Mouse (Mus musculus) large intestine, adult 2 months (tissue): ENCODE data around the gene Msrb1. TPM values are rescaled to one million over a fixed set of nuclear protein-coding genes. Genes with fewer than 3 reads are reported as not detected.
"Not testable (repeated sequence)": the region's sequence is repeated elsewhere in the genome, so short reads cannot be mapped to it uniquely, and the experiment has no call there.

Source experiments
- DNase-seq: peaks from one replicate; pipeline ENCODE4 v3.0.0-alpha.2; 2012; ENCODE audit warnings: low read depth, low spot score
- WGBS: fragments of 180-500 bp; shearing (Covaris S2); methylation state at CpG from one replicate; pipeline ENCODE4 v1.1.7; 2018; 5-methylcytosine and 5-hydroxymethylcytosine counted together
- polyA plus RNA-seq: library from polyadenylated mRNA; depleted of rRNA; stranded (reverse); fragments of >200 nt; gene quantifications from 2 replicates; pipeline ENCODE4 v1.2.3, GENCODE M21; 2012

Msrb1 gene
- polyA plus RNA-seq, 1 experiment: 96.0 TPM

- DNase-seq: not testable (repeated sequence)
- WGBS: 40% methylated on average over 5 of the region's 5 CpGs
Measured at GRCm38 (mm10) chr17:24718938-24719337, 17.5 kb upstream of the Msrb1 start.

GRCm38 (mm10) chr17:24719494-24720222, 16.8 kb upstream of the Msrb1 start:
- DNase-seq: peak; percentile 79

GRCm38 (mm10) chr17:24720616-24721015, 15.8 kb upstream of the Msrb1 start:
- not testable (repeated sequence) for DNase-seq
- WGBS: under 1% methylated on average over 11 of the region's 11 CpGs

More at GRCm38 (mm10) chr17:24719494-24720222, 16.8 kb upstream of the Msrb1 start:
- WGBS: under 1% methylated on average over 61 of the region's 61 CpGs

- 29% methylated on average over 7 of the region's 7 CpGs for WGBS
- DNase-seq: not testable (repeated sequence)
Measured at GRCm38 (mm10) chr17:24721383-24721955, 15.0 kb upstream of the Msrb1 start.

GRCm38 (mm10) chr17:24722220-24722924, 14.1 kb upstream of the Msrb1 start:
- no peak for DNase-seq
- 19% methylated on average over 13 of the region's 13 CpGs for WGBS

GRCm38 (mm10) chr17:24723122-24723880, 13.1 kb upstream of the Msrb1 start:
- DNase-seq: no peak
- WGBS: under 1% methylated on average over 12 of the region's 12 CpGs

GRCm38 (mm10) chr17:24723881-24724180, 12.6 kb upstream of the Msrb1 start:
- 0% methylated on average over 15 of the region's 15 CpGs for WGBS

GRCm38 (mm10) chr17:24724184-24724583, 12.3 kb upstream of the Msrb1 start, which contains the start of gene Ndufb10:
Gene Ndufb10, minus strand, starts transcription at chr17:24724478.
- under 1% methylated on average over 30 of the region's 30 CpGs for WGBS
- DNase-seq: peak; percentile 75

More at GRCm38 (mm10) chr17:24723881-24724180, 12.6 kb upstream of the Msrb1 start:
- no peak for DNase-seq

GRCm38 (mm10) chr17:24725637-24726390, 10.6 kb upstream of the Msrb1 start:
- no peak for DNase-seq
- WGBS: 71% methylated on average over 3 of the region's 3 CpGs

- 61% methylated on average over 2 of the region's 2 CpGs for WGBS
- DNase-seq: no peak
Measured at GRCm38 (mm10) chr17:24727618-24728017, 8.8 kb upstream of the Msrb1 start, which contains the start of gene Rpl3l. Gene Rpl3l, plus strand, starts transcription at chr17:24727820.

- no peak for DNase-seq
- 66% methylated on average over 17 of the region's 17 CpGs for WGBS
Measured at GRCm38 (mm10) chr17:24728184-24728583, 8.3 kb upstream of the Msrb1 start.

GRCm38 (mm10) chr17:24729067-24729466, 7.4 kb upstream of the Msrb1 start:
- no peak for DNase-seq
- 59% methylated on average over 6 of the region's 6 CpGs for WGBS

GRCm38 (mm10) chr17:24730787-24731186, 5.7 kb upstream of the Msrb1 start:
- WGBS: 81% methylated on average over 14 of the region's 14 CpGs
- no peak for DNase-seq

GRCm38 (mm10) chr17:24732233-24732935, 4.1 kb upstream of the Msrb1 start:
- no peak for DNase-seq
- 83% methylated on average over 12 of the region's 12 CpGs for WGBS

GRCm38 (mm10) chr17:24733434-24734050, 2.9 kb upstream of the Msrb1 start:
- no peak for DNase-seq
- 88% methylated on average over 21 of the region's 21 CpGs for WGBS

GRCm38 (mm10) chr17:24734513-24734912, 1.9 kb upstream of the Msrb1 start:
- no peak for DNase-seq
- 82% methylated on average over 1 of the region's 1 CpGs for WGBS

- WGBS: 90% methylated on average over 7 of the region's 7 CpGs
- DNase-seq: no peak
Measured at GRCm38 (mm10) chr17:24735446-24735845, 996 bp upstream of the Msrb1 start.

- WGBS: 13% methylated on average over 8 of the region's 8 CpGs
- no peak for DNase-seq
Measured at GRCm38 (mm10) chr17:24737135-24737810, 831 bp downstream of the Msrb1 start.
